Mouse (Mus musculus): ENCODE data around the gene Pygl. TPM values are rescaled to one million over a fixed set of nuclear protein-coding genes. Genes with fewer than 3 reads are reported as not detected.

The Pygl gene
- polyA plus RNA-seq, 1 experiment from 2014 or later: 85.1 TPM

DNA sequence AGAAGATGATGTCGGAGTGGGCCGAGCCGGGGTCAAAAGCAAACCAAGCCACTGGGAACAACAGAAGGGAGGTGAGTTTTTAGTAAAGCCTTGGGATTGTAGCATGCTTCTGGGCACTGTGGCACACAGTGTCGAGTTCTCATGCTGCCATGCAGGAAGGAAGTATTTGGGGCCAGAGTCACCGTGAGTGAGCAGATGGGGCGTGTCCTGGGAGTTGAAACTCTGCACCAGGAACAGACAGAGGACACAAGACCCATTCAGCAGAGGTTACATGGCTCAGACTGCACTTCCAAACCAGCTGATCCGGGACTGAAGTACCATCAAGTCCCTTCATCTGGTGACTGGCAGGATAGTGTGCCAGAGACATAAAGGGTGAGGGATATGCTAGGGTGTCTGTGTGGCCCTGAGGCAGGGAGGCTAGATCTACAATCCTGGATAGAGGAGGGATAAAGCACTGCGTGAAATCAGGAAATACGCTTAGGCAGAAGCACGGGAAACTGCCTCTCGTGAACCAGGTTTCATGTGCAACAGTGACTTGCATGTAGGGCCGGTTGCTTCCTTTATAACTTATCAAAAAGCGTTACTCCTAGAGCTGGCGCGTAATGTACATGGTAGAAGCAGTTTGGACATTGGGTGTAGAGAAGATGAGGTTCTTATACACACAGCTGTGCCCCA lies 20.1 kb upstream of the Pygl start:
- H3K4me2 ChIP-seq (ENCODE audit: low read depth, low read length): no peak overlapping the region
- no peak overlapping the region for H3K27ac ChIP-seq (ENCODE audit: low read length)
- H3K4me3 ChIP-seq (ENCODE audit: low read length): no peak overlapping the region
- 55% methylated on average over 15 of the region's 15 CpGs for whole genome bisulfite sequencing
- H3K9me3 ChIP-seq (ENCODE audit: control insufficient read depth, low read length): no peaks in the 10 kb centered on the region
- no peak overlapping the region for H3K9ac ChIP-seq (ENCODE audit: low read length)
- H3K36me3 ChIP-seq (ENCODE audit: control insufficient read depth, insufficient read depth, low read length): no peaks in the 10 kb centered on the region
- ATAC-seq (ENCODE audit: low read depth): 0 out of 2 replicates have a peak, but pooled peaks have one; percentile 19
- H3K27me3 ChIP-seq (ENCODE audit: control insufficient read depth, insufficient read depth, low read depth, low read length): no peaks in the 10 kb centered on the region
- peaks cover 13% of the 10 kb centered on the region for H3K4me1 ChIP-seq (replicated peaks; ENCODE audit: control insufficient read depth, insufficient read depth, low read length)

DNA sequence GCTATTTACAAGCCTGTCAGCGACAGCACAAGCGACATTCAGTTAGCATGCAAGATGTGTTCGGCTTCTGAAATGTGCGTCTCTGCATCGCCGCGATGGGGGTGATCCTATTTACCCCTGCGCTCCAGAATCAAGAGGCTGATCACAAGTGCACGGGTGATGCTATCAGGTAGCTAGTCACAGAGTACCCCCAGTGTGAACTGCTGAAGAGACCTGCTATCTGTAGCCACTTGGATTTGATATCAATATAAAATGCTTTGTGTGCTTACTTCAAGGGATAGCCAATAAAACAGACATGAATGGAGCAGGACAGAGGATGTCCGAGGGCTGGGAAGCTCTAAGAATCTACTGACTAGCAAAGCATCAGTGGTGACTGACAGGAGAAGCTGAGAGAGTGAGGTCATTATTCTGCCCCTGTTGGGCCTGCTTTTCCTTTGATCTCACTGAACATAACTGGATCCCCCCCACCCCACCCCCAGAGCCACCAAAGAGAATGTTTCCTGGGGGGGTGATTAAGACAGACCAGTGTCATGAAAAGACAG lies 18.4 kb upstream of the Pygl start:
- Histone ChIP-seq H3K9me3 (ENCODE audit: control insufficient read depth, low read length) (no peaks in the 10 kb centered on the region), H3K4me3 (ENCODE audit: low read length) (no peak overlapping the region), H3K4me1 (replicated peaks; ENCODE audit: control insufficient read depth, insufficient read depth, low read length) (peaks cover 13% of the 10 kb centered on the region), H3K9ac (ENCODE audit: low read length) (no peak overlapping the region), H3K27me3 (ENCODE audit: control insufficient read depth, insufficient read depth, low read depth, low read length) (no peaks in the 10 kb centered on the region), H3K36me3 (ENCODE audit: control insufficient read depth, insufficient read depth, low read length) (no peaks in the 10 kb centered on the region), H3K4me2 (ENCODE audit: low read depth, low read length) (no peak overlapping the region), H3K27ac (ENCODE audit: low read length) (no peak overlapping the region)
- WGBS: 79% methylated on average over 10 of the region's 10 CpGs
- ATAC-seq (ENCODE audit: low read depth): no peak

DNA sequence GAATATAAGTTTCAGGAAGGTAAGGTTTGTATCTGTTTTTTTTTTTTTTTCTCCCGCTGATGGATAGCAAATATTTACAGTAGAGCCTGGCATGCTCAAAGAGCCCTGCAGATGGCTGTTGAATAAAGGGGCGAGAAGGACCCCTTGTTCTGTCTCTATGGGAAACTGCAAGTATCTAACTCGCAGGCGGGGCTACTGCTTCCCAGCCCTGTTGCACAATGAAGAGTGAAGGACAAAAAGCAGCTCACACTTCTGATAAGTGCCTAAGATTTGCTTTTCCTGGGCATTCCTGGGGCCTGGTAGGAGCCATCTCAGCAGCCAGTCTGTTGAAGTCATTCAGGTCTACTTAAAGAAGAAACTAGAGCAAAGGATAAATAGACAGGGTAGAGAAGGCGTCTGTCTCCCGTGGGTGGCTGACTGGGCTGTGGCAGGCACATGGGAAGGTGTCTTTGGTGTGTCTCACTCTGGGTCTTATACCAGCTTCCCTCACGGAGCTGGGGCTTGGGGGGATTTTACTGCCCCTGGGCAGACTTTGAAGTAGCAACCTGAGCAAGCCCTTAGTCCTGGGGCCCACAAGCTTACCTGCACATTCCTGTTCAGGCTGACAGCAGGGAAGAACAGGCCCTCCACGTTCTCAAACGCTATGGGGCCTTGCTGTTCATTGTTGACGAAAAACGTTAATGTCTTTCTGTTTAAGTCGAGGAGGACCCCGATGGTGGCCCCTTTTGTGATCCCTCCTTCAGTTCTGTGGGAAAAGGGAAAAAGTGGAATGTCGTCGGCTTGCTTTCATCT lies 16.6 kb upstream of the Pygl start:
- Histone ChIP-seq H3K9ac (ENCODE audit: low read length) (no peak overlapping the region), H3K4me2 (ENCODE audit: low read depth, low read length) (peak overlapping the region; percentile 4; the same call in 1 of the 2 replicates), H3K36me3 (ENCODE audit: control insufficient read depth, insufficient read depth, low read length) (no peaks in the 10 kb centered on the region), H3K4me1 (replicated peaks; ENCODE audit: control insufficient read depth, insufficient read depth, low read length) (peaks cover 13% of the 10 kb centered on the region), H3K9me3 (ENCODE audit: control insufficient read depth, low read length) (no peaks in the 10 kb centered on the region), H3K4me3 (ENCODE audit: low read length) (no peak overlapping the region), H3K27me3 (ENCODE audit: control insufficient read depth, insufficient read depth, low read depth, low read length) (no peaks in the 10 kb centered on the region), H3K27ac (ENCODE audit: low read length) (peak overlapping the region; percentile 91)
- WGBS: 38% methylated on average over 15 of the region's 15 CpGs
- peak; percentile 86 for ATAC-seq (ENCODE audit: low read depth)

DNA sequence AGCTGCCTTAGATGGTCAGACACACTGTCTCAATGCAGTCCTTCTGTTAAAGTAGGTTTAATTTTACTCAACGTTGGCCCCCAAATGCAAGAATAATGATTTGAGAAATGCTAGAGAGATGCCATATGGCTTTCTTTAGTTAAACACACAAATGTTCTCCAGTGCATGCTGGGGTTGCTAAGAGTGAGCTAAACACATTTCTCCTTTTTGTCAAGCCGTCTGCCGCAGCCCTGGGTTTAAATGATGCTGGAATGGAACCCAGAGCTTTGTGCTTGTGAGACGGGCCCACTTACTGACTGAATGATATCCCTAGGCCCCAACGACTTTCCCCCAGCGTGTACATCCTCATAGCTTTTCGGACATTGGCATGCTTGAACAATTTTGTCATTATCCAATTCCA lies 11.3 kb upstream of the Pygl start:
- no peaks in the 10 kb centered on the region for H3K27me3 ChIP-seq (ENCODE audit: control insufficient read depth, insufficient read depth, low read depth, low read length)
- no peak overlapping the region for H3K4me2 ChIP-seq (ENCODE audit: low read depth, low read length)
- ATAC-seq (ENCODE audit: low read depth): no peak
- no peak overlapping the region for H3K9ac ChIP-seq (ENCODE audit: low read length)
- H3K4me1 ChIP-seq (replicated peaks; ENCODE audit: control insufficient read depth, insufficient read depth, low read length): peaks cover 8% of the 10 kb centered on the region
- H3K4me3 ChIP-seq (ENCODE audit: low read length): no peak overlapping the region
- WGBS: 81% methylated on average over 7 of the region's 7 CpGs
- no peak overlapping the region for H3K27ac ChIP-seq (ENCODE audit: low read length)
- no peaks in the 10 kb centered on the region for H3K9me3 ChIP-seq (ENCODE audit: control insufficient read depth, low read length)
- H3K36me3 ChIP-seq (ENCODE audit: control insufficient read depth, insufficient read depth, low read length): no peaks in the 10 kb centered on the region

DNA sequence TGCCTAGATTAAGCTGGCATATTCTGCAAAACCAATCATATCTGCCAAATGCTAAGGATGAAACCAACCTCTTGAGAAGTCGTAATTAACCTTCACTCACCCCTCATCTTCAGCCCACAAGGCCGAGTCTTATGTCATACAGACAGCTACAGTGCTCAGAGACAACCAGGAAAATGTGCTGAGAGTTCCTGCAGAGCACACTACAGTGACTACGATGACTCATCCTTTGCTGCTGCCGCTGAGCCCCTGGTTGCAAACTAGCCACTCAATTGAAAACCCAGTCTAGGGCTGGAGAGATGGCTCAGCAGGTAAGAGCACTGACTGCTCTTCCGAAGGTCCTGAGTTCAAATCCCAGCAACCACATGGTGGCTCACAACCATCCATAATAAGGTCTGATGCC lies 8.5 kb upstream of the Pygl start:
- Histone ChIP-seq H3K36me3 (ENCODE audit: control insufficient read depth, insufficient read depth, low read length) (no peaks in the 10 kb centered on the region), H3K4me2 (ENCODE audit: low read depth, low read length) (no peak overlapping the region), H3K27ac (ENCODE audit: low read length) (no peak overlapping the region), H3K4me3 (ENCODE audit: low read length) (no peak overlapping the region), H3K9ac (ENCODE audit: low read length) (no peak overlapping the region), H3K4me1 (replicated peaks; ENCODE audit: control insufficient read depth, insufficient read depth, low read length) (0 out of 2 replicates have a peak, but pooled peaks cover 2% of the 10 kb centered on the region), H3K27me3 (ENCODE audit: control insufficient read depth, insufficient read depth, low read depth, low read length) (no peaks in the 10 kb centered on the region), H3K9me3 (ENCODE audit: control insufficient read depth, low read length) (no peaks in the 10 kb centered on the region)
- WGBS: 69% methylated on average over 5 of the region's 5 CpGs
- ATAC-seq (ENCODE audit: low read depth): no peak

DNA sequence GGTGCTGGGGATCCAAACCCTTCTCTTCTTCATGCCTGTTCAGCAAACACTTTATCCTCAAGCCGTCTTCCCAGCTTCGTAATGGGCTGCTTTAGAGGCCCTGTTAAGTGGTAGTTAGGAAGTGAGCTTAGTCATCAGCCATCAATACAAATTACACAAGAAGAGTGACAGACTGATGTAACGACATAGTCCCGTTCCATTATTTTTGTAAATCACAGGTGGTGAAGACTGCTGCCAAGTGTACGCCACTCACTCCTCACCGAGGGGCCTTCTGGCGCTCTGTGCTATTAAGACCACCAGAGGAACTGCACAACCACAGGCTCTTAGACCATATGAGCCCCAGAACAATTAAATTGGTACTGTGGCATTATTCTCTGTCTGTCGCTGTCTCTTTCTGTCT lies 7.3 kb upstream of the Pygl start:
- no peaks in the 10 kb centered on the region for H3K9me3 ChIP-seq (ENCODE audit: control insufficient read depth, low read length)
- no peak for ATAC-seq (ENCODE audit: low read depth)
- H3K4me3 ChIP-seq (ENCODE audit: low read length): no peak overlapping the region
- 50% methylated on average over 8 of the region's 8 CpGs for WGBS
- H3K27me3 ChIP-seq (ENCODE audit: control insufficient read depth, insufficient read depth, low read depth, low read length): no peaks in the 10 kb centered on the region
- no peak overlapping the region for H3K9ac ChIP-seq (ENCODE audit: low read length)
- no peak overlapping the region for H3K27ac ChIP-seq (ENCODE audit: low read length)
- no peak overlapping the region for H3K4me2 ChIP-seq (ENCODE audit: low read depth, low read length)
- H3K36me3 ChIP-seq (ENCODE audit: control insufficient read depth, insufficient read depth, low read length): no peaks in the 10 kb centered on the region
- H3K4me1 ChIP-seq (replicated peaks; ENCODE audit: control insufficient read depth, insufficient read depth, low read length): peaks cover 5% of the 10 kb centered on the region; the same call in 1 of the 2 replicates

DNA sequence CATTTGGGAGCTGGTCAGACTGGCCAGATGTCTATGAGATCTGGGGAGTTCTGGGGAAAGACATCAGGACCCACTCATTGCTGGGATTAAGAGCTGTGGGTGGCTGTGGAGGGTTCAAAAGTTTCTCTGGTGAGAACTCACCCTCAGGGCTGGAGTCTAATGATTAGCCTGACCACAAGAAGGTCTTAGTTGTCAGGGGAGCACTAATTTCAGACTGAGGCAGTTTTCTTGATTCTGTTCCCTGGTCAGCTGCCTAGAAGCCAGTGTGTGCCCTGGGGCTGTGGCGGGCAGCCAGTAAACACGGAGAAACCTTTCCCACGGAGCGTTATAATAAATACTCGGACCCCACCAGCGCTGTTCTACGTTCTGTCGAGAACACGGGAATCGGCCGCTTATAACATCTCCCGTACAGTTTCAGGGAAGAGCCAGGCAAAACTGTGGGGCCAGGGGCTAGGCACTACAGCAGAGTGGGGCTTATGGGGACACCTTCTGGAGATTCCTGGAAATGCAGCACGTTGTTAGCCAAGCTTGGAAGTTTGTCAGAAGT lies 3.7 kb upstream of the Pygl start:
- ATAC-seq (ENCODE audit: low read depth): peak; percentile 71
- Histone ChIP-seq H3K27ac (ENCODE audit: low read length) (0 out of 2 replicates have a peak overlapping the region, but pooled peaks have one; percentile 22), H3K9me3 (ENCODE audit: control insufficient read depth, low read length) (no peaks in the 10 kb centered on the region), H3K4me3 (ENCODE audit: low read length) (peak overlapping the region; percentile 50), H3K4me1 (replicated peaks; ENCODE audit: control insufficient read depth, insufficient read depth, low read length) (peaks cover 15% of the 10 kb centered on the region), H3K36me3 (ENCODE audit: control insufficient read depth, insufficient read depth, low read length) (no peaks in the 10 kb centered on the region), H3K4me2 (ENCODE audit: low read depth, low read length) (peak overlapping the region; percentile 81), H3K9ac (ENCODE audit: low read length) (peak overlapping the region; percentile 74), H3K27me3 (ENCODE audit: control insufficient read depth, insufficient read depth, low read depth, low read length) (no peaks in the 10 kb centered on the region)
- WGBS: 6% methylated on average over 13 of the region's 13 CpGs

DNA sequence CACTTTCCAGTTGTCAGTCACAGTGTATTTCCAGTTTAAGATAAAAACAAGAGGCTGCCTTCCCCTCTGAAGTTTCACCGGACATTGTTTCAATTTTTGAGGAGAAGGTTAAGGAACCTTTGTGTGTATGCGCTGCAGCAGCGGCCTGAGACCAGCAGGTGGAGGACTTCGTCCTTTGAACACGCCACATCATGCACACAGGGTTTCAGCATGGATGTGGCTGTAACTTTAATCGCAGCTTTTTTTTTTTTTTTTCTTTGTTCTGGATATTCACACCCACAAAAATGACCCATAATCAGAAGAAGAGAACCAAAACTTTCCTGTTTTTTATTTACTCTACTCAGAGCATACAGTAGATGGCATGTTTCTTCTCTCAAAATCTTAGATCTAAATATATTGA lies 3.1 kb upstream of the Pygl start:
- Histone ChIP-seq H3K9me3 (ENCODE audit: control insufficient read depth, low read length) (no peaks in the 10 kb centered on the region), H3K27me3 (ENCODE audit: control insufficient read depth, insufficient read depth, low read depth, low read length) (no peaks in the 10 kb centered on the region), H3K4me3 (ENCODE audit: low read length) (no peak overlapping the region), H3K9ac (ENCODE audit: low read length) (0 out of 2 replicates have a peak overlapping the region, but pooled peaks have one; percentile 20), H3K27ac (ENCODE audit: low read length) (no peak overlapping the region), H3K36me3 (ENCODE audit: control insufficient read depth, insufficient read depth, low read length) (no peaks in the 10 kb centered on the region), H3K4me2 (ENCODE audit: low read depth, low read length) (no peak overlapping the region), H3K4me1 (replicated peaks; ENCODE audit: control insufficient read depth, insufficient read depth, low read length) (peaks cover 15% of the 10 kb centered on the region)
- WGBS: 6% methylated on average over 6 of the region's 6 CpGs
- peak; percentile 82 for ATAC-seq (ENCODE audit: low read depth)

All from lung, embryonic 16.5 days (tissue).